Mouse (Mus musculus): ENCODE measurements around the gene Fgf12.
A peak's percentile ranks its signal among the peaks of the same experiment; 100 is the strongest.

Fgf12 gene

DNA sequence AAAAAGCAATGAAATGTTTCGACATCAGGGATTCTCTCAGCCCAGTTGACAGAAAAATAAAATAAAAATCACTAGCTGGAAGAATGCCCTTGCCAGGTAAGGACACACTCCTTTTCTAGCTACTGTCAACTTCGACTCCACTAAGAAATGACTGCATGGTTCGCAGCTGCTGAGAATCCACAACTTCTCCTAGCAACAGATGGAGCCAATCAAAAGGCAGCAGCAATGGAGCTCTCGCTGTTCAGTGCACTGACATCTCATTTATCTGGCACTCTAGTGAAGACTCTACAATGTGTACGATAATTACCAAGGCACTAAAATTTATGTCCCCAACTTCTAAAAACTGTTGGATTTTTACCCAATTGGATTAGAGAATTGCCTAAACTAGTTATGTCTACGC lies 407.5 kb downstream of the Fgf12 start:
- DNase-seq (ENCODE audit: inconsistent age in 2 of 2, low spot score in 1 of 2), result no peak

DNA sequence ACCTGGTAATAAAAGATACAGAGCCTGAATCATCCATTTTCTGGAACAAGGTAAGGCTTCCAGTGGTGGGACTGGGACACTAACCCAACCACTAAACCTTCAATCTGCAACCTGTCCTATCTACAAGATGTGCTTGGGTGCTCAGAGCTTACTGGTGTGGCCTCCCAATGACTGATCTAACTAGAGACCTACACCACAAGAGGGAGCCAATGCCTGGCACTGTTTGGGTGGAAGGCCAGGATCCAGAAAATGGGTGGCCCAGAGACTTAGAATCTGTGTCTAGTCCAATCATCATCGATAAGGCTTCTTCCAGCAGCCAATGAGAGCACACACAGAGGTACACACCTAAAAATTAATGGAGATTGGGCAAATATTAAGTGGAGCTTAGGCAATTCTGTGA lies 414.9 kb downstream of the Fgf12 start:
- peak in 1 of 2 experiments; percentile 36 for DNase-seq (ENCODE audit: inconsistent age in 2 of 2, low spot score in 1 of 2)

DNA sequence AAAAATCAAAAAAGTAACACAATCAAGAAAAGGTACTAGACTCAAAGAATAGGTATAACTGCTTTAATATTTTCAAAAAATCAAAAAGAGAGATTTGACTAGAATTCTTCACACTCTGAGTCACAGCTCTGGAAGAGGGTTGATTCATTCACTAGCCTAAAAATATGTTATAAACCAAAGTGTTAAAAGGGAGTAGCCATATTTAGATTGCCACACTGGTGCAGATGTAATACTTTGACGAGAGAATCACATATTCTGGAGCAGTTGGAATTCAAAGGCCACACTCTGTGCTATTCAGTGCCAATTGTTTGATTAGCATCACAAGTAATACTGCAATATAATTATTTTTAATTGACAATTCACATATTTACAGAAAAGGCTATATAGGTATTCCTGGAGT lies 416.2 kb downstream of the Fgf12 start:
- DNase-seq (ENCODE audit: inconsistent age in 2 of 2, low spot score in 1 of 2), result no peak

DNA sequence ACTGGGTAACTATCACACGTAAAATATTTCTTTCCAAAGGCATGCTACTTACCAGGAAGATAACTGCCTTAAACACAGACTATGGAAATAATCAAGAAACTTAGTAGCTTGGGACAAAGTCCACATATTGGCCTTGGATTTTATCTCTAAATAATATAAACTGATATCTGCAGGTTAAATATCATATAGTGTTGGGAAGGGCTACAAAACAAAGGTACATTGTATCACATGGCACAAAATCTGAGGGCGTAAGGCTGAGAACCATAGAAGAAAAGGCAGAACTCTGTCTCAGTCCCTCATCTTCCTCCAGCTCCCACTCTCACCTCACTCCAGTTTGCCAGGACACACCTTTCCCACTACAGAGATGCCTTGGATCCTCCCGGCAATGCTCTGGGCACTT lies 417.8 kb downstream of the Fgf12 start:
- no peak for DNase-seq (ENCODE audit: inconsistent age in 2 of 2, low spot score in 1 of 2)

DNA sequence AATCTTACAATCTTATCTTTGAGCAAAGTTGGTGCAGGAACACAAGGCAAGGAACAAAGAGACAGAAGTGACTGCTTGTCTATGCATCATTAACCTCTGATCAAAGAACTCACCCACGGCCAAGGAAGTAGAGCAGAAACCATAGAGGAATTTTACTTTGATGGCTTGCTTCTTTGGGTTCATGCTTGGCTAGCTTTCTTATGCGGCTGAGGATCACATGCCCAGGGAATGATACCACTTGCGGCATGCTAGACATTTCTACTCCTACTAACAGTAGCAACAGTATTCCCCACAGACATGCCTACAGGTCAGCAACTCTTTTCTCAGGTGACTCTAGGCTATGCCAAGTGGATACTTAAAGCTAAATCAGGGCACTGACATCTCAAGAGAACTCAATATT lies 429.3 kb downstream of the Fgf12 start:
- no peak for DNase-seq (ENCODE audit: inconsistent age in 2 of 2, low spot score in 1 of 2)

DNA sequence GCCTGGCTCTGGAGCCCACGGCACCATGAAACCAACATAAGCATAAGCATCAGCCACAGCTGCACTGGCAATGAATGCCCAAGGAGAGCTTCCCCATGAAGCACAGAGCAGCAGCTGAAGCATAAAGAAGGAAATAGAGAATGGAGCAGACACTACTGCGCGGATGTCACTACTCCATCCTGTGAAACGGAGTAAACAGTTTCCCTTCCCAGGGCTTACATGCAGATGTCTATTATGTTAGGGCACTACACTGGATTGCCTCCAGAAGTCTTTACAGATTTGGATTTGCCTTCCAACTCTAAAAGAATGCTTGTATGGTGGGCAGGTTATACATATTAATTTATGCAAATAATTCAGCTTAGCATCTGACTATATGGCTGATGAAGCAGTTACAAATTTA lies 441.2 kb downstream of the Fgf12 start:
- DNase-seq (ENCODE audit: inconsistent age in 2 of 2, low spot score in 1 of 2), result no peak

DNA sequence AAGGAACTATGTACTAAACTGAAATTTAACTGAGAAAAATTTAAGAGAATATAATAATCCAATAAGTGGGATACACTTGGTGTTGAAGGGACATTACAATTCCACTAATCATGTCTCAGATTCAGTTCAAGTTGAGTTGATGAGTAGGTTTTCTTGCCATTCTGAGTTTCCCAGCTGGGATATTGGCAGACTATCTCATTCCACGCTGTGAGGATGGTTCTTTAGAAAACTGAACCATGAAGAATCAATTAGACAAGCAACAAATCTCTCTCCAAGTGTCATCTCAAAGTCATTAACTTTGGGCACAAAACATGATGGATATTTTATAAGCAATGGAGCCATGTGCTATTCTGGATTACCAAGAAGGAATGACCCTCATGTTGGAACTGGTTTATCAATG lies 449.0 kb downstream of the Fgf12 start:
- DNase-seq (ENCODE audit: inconsistent age in 2 of 2, low spot score in 1 of 2), result no peak

DNA sequence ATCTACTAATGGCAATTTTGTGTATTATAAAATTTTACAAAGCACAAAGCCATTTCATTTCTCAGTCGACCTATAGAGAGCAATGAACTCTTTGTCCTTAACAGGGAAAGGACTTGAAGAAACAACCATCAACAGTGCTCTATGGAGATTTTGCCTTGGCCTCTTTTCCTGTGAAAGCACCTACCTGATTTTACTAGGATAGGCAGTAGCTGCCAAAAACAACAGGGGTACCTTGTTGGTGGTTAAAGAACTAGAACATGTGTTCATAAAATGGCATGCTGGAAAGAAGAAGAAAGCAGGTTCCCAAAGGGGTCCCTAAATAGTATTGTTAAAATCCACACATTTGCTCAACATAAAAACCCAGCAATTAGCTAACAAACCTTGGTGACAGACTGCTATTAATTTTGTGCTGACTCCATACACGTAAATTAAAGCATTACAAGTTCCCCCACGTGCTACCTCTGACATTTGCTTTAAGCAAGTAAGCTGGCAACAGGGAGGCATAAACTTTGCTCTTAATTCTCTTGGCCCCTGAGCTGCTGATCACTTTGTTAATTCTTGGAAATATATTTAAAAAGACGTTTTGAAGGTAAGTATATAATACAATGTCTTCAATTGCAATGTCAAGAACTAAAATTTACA lies 463.1 kb downstream of the Fgf12 start:
- DNase-seq (ENCODE audit: inconsistent age in 2 of 2, low spot score in 1 of 2), result no peak

DNA sequence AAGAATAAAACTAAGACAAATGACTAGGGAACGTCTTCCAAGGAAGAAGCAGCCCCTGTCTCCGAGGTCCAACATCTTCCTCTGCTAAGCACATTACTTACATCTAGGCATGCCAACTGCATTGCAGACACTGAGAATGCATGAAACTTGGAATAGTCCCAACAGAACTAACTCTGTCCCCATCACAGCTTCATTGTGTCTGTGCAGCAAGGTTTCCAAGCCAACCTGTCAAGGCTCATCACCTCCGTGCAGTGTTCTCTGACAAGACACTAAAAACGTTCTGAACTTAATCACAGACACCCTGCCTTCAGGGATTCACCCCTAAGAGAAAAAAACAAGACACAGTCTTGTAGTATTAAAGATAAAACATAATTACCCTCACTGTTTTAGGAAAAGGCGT lies 495.0 kb downstream of the Fgf12 start:
- DNase-seq (ENCODE audit: inconsistent age in 2 of 2, low spot score in 1 of 2), result no peak

DNA sequence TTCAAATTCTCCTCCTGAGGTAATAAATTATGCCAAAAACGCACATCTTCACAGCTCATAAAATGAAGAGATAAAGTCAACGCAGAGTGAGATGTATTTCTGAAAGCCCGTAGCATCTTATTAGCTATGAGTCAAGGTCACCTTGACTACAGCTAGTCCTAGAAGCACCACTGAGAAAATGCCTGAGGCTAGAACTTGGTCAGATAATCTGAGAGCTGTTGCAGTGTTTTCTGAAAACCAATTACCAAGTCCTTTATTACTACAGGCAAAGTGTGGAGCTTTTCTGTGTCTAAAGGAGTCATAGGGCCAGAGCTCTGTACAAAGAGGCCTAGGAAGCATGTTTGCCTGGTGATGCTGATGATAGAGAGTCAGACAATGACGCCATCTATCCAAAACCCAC lies 498.6 kb downstream of the Fgf12 start:
- DNase-seq (ENCODE audit: inconsistent age in 2 of 2, low spot score in 1 of 2), result no peak

DNA sequence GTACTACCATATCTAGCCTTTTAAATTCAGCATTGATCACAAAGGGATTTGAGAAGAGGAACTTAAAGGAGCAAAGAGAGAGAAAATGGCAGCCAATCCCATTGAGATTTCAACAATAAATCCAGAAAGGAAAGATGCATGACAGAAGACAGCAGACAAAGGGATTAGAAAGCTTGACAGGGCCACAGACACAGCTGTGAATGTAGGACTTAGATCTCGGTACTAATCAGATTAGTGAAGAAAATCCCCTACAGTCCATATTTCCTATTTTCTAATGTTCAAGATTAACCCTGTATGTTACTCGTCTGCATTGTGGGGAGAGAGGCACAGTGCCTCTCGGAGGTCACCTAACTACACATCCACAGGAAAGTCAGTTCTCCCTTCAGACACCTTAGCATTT lies 500.9 kb downstream of the Fgf12 start:
- no peak for DNase-seq (ENCODE audit: inconsistent age in 2 of 2, low spot score in 1 of 2)

DNA sequence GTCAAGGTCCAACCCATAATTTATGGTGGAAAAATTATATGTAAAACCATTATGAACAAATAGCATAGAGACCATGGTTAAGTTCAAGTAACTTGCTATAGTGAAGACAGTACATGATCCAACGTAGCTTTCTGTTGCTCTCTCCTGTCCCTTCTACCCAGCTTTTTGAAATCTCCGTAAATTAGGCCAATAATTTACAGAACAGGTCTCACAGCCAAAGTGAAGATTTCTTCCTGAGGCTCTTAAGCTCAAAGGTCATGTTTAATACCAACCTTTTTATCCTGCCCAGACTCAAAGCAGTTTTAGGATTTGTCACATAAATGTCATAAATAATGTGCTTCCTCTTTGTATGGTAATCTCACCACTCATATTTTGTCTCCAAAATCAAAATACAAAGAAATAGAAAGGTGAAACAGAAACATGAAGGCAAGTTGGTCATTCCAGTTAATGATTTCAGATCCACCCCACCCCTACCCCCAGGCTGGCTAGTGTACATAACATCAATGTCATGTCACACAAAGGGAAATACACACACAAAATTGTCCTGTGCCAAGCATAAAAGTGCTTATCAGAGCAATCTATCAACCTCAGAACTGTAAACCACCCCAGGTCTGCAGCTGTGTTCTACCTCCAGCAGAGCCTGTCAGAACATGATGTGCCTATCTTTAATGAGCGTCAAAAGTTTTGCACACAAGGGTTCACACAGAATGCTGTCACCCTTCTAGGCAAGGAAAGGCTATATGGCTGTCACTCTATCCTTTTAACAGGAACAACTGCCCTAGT lies 509.8 kb downstream of the Fgf12 start:
- no peak for DNase-seq (ENCODE audit: inconsistent age in 2 of 2, low spot score in 1 of 2)

DNA sequence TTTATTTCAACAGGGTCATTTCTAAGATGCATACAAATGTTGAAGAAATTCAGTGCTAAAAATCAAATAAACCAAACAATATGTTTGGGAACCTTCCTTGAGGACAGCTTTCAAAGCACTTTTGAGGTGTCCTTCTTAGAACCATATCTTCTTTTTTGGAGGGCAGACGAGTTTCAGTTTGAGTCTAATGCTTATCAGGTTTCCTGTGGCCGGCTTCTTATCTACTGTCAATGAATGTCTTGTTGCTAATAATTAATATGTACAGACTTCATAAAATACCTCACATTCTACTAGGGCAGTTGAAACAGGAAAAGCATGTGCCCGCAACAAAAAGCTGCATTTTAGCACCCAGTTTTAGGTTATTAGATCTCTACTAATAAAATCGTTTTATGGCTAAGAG lies 513.5 kb downstream of the Fgf12 start:
- DNase-seq (ENCODE audit: inconsistent age in 2 of 2, low spot score in 1 of 2), result no peak

DNA sequence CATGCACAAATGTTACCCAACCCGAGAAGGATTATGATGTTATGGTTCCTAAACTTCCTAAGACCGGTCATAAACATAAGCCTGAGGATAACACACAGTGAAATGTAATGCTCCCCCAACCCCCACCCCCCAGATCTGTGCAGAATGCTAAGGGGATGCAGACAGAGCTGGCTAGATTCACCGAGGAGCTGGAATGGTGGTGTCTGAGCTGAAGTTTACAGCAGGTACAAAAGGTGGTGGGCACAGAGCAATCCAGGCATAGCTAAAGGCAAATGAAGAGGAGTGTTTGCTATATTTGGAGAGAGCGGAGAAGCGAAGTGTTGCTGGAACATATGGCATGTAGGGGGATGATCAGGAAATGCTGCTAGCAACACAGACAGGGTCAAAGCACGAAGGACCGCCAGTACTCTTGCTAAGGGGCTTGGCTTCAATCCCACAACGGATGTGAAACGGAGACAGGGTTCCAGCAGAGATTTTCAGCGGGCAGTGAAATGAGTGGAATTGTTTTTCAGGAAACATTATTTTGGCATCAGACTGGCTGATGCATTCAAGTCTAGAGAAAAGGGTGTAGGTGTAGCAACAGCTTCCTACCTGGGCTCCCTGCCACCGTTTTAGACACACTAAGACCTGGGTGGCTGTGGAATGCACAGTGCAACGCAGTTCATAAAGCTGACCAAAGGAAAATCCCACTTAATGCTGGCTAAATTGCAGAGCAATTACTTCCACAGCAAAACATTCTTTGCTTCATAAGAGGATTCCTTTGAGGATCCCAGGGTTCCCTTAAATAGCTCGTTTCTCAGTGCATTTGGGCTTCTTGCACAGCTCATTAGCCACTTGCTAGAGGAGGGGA lies 514.6 kb downstream of the Fgf12 start:
- no peak for DNase-seq (ENCODE audit: inconsistent age in 2 of 2, low spot score in 1 of 2)

DNA sequence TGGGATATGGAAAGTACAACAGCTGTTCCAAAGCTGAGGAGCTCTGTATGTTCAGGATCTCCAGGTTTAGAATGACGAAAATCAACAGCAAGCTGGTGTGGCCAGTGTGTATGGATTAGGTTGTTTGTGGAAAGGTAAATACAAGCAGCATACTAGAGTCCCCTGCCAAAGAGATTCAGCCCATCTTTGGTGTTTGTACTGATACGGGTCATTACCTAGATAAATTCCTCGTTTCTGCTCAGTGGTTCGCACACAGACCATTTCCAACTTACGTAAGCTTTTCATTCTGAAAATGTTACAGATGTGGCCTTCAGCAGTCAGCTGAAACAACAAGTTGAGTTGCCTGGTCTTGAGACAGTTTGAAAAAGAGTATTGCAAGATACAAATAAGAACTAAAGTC lies 536.9 kb downstream of the Fgf12 start:
- no peak for DNase-seq (ENCODE audit: inconsistent age in 2 of 2, low spot score in 1 of 2)

DNA sequence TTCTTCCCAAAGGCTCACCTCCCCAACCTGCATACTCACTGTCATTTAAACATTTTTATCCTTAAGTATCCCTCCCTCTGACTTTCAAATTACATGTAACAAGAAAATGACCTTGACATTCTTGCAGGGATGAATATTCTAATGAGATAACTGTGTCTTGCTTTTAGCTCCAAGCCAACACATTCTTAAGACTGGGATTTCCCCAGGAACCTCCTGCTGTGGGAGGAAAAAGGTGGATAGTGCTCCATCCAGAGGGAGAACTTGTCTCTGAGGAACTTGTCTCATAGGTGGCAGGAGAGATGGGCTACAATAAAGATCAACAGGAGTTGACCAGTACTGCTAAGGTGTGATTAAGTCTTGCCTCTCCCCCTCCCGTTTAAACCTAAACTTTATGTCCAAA lies 540.5 kb downstream of the Fgf12 start:
- DNase-seq (ENCODE audit: inconsistent age in 2 of 2, low spot score in 1 of 2), result no peak

DNA sequence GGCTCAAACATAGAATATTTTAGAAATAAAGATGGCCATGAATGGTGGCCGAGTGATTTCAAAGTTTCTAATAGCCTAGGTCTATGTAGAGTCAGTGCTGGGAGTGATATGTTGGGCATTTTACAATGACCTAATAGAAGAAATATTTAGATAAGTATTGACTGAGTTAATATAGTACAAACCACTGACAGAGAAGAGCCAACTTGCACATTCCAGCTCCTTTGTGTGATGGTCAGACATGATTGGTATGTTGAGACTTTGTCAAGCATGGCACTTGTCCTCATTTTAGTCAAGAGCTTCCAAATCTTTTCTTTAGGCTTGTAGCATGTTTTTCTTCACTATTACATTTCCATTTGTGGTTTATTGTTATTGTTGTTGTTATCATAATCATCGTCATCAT lies 596.4 kb downstream of the Fgf12 start:
- DNase-seq (ENCODE audit: inconsistent age in 2 of 2, low spot score in 1 of 2), result no peak

DNA sequence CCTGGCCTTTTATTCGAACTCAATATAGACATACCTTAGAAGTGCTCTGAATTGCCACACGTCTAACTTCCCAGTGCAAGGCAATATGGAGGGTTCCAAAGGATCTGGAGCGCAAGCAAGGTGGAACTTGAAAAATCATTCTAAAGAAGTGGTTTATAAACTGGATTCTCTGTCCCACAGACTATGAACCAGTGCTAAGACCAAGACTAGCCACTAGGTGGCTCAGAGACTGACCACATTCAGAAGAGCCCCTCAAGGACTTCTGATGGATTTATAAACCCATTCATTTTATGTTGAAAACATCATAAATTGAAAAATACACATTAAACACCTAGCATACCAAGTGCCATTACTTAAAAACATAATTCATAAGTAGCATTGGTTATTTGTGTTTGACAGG lies 611.9 kb downstream of the Fgf12 start:
- DNase-seq (ENCODE audit: inconsistent age in 2 of 2, low spot score in 1 of 2), result peak in 1 of 2 experiments; percentile 26

DNA sequence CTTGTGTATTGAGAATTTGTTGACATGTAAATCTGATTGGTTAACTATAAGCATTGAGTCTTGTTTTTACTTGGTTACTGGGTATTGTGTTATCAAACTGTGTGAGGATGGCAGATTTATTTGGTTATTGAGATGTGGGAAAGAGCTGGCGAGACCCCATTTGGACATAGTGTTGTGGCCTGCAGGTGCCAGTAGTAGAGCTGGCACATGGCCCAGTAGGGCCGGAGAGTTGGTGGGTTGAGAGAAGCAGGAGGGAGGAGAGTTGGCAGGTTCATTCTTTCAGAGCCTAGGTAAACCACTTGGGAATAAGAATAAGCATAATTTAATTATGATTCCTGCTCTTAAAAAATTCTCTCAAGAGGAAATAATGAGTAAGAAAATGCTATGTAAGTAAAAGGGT lies 625.9 kb downstream of the Fgf12 start:
- no peak for DNase-seq (ENCODE audit: inconsistent age in 2 of 2, low spot score in 1 of 2)
